Mouse (Mus musculus) 3134 (cell line): ENCODE results near the gene Rai1.

Source experiments
- DNase-seq: peaks from one replicate; pipeline ENCODE4 v3.0.0-alpha.2; 2011; ENCODE audit warnings: low spot score; ENCODE audit not compliant: insufficient read length; ENCODE audit errors: extremely low read depth

Rai1 gene

DNA sequence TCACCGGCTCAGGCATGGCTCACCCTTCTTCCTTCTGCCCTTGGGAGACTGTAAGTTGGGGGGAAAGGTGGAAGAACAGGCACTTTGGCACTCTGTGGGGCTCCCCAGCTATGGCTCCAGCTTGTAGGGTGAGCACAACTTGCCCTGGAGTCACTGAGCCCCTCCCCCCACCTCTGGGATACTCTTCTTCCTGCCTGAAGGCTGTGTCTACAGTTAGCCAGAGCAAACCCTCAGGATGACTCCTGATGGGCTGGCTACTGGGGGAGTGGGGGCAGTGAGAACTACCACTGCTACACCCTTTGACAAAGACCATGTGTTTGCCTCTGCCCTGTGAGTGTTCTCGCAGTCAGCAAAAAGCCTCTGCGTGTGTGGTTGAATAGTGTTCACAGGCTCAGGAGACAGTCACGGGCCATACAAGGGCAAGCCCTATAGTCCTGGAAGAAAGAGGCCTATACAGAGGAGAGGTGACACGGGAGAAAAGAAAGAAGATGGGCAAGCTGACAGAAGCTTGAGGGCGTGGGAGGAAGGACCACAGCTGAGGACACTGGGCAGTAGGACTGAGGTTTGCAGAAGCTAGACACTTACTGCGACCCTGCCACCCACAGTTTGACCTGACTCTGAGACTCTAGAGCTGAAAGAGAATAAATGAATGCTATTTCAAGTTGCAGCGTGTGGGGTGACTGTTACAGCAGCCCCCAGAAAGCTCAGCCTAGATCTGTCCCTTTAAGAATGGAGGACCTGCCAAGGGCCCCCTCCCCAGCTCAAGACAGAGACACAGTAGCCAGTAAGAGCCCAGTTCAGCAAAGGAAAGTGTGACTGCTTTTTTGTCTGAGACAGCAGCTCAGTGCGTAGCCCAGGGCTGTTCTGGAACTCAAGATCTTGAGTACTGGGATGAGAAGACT, 9.7 kb upstream of the Rai1 start:
- no peak for DNase-seq

DNA sequence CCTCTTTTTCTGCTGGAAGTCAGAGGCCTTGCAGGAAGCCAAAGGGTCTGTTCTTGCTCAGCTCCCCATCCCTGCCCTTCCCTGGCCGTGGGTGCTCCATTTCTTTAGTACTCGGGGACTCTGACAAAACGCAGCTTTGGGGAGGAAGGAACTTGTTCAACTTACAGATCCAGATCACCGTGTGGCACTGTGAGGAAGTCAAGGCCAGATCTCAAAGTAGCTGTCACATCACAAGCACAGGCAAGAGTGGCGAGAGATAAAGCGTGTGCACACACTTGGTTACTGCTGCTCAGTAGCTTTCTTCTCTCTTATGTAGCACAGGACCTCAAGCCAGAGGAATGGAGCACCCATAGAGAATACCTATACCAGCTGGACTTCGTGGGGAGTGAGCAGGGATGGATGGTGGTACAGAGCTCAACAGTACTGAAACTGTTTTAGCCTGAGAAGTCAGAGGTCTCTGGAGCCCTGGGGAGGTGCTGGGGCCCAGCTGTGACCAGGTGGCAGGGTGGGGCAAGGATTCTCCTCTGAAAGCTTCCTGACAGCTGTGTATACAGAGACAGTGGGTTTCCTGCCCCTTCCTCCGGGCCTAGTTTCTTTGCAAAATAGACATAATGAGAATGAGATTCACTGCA, 5.1 kb upstream of the Rai1 start:
- no peak for DNase-seq

DNA sequence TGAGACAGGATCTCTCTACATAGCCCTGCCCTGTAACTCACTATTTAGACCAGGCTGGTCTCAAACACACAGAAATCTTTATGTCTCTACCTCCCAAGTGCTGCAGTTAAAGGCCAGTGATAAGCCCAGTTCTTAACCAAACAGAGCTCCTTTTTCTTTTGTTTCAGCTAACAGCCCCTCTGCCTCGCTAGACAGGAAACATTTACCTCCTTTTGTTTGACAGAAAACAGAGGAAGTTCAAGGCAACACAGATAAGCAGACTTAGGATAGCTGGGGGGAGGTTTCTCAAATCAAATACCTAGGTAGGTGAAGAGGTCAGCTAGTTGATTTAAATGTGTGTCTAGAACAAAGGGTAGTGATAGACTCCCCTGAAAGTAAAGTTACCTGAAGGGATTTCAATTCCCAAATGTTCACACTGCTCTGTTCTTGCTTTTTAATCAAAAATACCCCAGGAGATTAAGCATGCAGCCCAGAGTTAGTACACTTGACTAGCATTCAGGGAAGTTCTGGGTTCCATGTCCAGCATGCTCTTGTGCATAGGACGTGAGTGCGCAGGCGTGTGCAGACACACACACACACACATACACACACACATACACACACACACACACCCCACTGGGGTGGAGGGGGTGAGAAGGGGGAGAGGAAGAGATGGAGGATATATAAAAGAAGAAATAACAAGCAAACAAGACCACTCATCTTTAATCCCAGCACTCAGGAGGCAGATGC, 3.8 kb upstream of the Rai1 start:
- no peak for DNase-seq

DNA sequence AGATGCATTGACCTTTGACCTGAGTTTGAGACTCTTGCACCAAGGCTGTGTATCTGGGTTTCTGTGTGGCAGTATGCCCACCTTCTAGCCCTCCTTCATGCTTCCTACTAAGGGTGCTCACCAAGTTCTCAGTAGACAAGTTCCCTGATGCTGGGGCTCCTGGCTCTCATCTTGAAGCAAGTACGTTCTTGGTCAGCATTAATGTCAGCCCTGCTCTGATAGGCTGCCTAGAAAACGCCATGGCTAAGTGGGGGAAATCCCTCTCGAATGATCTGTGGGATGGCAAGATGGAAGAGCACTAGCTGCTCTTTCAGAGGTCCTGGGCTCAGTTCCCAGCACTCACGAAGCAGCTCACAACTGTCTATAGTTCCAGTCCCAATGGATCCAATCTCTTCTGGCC, 2.8 kb upstream of the Rai1 start:
- no peak for DNase-seq

DNA sequence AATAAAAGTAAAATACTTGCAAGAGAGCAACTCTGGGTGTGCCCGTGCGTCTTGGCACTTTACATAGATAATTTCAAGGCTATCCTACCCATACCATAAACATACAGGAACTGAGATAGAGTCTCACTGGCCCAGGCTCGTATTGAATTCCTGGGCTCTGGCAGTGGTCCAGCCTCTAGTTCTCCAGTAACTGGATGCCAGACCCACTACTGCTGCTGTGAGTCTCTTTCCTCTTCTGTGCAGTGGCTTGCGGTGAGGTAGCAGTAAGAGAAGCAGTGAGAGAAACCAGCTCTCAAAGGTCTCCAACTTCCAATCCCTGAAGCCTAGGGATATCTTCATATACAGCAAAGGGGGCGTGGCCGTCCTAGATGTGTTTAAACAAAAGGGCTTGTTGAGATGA, 2.1 kb upstream of the Rai1 start:
- no peak for DNase-seq

- no peak for DNase-seq
Observed at GRCm38 (mm10) chr11:60103567-60103966, 1.2 kb upstream of the Rai1 start.

DNA sequence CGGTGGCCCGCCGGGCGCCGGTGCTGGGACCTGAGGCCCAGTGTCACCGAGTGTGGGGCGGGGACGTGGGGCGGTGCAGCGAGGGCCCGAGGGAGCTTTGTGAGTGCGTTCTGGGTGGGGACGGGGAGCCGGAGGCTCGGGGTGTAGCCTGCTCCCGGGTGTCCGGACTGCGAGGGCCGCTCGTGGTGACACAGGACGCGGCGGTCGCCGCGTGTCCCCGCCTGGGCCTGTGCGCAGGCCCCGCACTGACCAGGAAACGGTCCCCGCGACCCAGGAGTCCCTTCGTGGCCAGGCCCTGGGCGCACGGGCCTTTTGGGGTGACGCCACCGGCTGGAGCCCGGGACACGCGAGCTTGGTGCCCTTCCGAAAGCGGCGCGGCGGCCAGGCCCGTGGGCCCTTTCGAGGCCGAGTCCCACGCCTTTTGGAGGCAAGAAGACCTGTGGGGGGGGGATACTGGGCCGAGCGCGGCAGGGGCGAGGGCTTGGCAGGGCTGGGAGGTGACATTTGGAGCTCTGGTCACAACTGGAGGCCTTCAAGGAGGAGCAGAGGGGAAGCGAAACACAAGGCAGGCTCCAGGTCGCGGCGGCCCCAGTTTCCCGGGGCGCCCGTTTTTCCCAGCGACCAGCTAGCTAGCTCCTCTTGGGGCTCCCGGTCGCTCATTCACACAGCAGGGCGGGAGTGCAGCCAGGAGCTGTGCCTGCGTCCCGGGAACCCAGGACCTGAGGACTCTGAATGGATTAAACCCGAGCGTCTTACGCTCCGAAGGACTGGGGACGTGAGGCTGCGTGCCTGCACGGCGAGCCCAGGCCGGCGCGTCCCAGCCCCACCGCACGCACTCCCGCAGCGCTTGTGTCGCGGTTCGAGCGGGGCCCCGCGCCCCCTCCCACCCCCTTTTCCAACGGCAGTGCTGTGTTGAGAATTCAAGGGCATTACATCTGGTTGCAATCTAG, 1.1 kb downstream of the Rai1 start:
- peak; percentile 85 for DNase-seq

- no peak for DNase-seq
Observed at GRCm38 (mm10) chr11:60106543-60107110, 1.8 kb downstream of the Rai1 start.

DNA sequence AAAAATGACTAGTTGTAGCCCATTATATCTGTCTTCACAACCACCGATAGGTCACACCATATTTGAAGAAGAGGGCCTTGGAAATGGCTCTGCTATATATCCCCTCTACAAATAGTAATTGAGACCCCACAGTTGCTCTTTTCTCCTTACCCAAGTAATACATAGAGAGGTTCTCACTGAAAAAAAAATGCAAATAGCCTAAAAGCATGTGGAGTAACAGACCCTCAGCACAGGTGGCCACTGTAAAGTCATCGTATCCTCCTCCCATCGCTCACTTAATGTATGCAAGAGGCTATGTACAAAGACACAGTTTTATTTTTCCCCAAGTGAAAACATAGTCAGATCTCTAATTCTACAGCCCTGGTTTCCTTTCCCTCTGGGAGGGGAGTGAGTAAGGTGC, 2.6 kb downstream of the Rai1 start:
- DNase-seq: no peak

DNA sequence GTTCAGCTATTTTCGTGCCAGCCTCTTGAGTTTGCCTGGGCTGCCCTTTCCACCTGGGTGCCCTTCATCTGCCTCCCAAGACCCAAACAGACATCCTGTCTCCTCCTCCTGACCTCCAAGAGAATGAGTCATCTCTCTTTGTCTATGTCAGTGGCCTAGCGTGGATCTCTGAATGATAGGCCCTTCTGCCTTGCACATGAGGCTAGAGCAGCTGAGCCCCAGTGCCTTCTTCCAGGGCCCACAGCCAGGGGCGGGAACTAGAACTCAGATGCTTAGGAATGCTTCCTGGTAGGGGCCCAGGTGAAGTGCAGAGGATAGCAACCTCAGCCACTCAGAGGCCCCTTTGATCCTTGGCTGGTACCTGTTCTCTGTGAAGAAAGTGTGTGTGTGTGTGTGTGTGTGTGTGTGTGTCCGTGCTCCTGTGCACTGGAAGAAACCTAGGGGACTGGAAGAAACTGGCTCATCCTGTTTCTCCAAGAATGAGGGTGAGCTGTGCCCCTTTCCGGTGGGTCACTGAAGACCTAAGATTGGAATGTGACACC, 3.9 kb downstream of the Rai1 start:
- peak; percentile 39 for DNase-seq

DNA sequence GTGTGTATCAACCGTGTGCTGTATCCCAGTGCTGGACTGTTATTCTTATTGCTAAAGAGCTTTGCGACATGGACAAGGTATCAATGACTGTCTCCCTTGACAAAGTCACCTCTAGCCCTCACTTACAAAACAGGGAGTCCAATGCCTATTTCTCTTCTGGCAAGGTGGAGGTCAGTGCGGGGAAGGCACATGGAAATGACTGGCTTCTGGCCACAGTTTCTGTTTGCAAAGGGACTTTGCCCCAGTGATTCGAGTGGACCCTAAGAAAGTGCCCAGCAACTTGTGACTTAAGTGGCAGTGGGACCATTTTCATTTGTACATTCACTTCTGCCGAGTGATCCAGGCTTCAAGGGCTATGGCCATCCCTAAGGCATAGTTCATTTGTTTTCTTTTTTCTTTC, 5.6 kb downstream of the Rai1 start:
- DNase-seq: no peak

DNA sequence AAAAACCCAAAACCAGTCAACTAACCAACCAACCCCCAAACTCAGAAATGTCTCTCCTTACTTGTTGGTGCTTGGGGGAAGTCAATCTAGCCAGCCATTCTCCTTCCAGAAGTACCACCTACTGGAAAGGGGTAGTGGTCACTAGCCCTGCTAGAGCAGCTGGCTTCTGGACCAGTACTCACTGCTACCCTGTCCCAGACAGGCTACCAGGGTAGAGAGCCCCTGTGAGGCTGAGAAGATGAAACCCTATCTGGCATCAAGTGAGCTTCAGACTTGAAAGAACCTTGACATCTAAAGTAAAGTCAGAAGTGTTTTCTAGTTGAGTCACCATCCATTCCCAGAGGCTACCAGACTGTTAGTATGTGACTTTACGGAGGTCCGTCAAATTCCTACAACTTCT, 6.8 kb downstream of the Rai1 start:
- no peak for DNase-seq

- DNase-seq: no peak
Observed at GRCm38 (mm10) chr11:60113624-60114023, 8.8 kb downstream of the Rai1 start.

DNA sequence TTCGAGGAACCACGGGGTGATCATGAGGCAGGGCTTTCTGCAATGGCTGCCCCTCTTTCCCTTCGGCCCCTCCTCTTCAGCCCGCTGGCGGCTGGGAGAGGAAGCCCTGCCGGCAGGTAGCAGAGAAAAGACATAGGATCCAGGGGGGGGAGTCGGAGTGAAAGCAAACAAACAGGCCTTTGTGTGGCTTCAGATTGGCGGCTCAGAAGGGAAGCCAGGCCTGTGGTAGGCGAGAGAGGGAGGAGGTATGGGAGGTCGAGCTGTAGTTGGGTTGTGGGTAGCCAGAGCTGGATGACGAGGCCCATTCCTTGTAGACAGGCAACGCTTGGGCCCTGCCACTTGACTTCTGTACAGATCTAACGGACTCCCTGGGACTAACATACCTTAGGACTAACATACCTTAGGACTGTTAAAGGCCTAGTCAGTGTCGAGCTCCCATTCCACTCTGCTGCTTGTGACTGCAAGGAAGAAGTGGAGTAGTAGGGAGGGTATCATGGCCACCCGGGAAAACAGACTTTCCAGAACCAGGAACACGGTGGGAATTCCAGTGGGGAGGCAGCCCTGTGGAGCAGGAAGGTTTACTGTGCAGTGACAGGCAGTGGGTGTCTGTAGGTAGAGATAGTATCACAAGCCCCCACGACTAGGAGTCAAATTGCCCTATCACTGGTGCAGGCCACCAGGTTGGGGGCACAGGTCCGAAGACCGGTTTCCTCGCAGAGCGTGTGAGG, 9.6 kb downstream of the Rai1 start:
- DNase-seq: peak; percentile 66

- DNase-seq: peak; percentile 89
Observed at GRCm38 (mm10) chr11:60115024-60115538, 10.3 kb downstream of the Rai1 start.

DNA sequence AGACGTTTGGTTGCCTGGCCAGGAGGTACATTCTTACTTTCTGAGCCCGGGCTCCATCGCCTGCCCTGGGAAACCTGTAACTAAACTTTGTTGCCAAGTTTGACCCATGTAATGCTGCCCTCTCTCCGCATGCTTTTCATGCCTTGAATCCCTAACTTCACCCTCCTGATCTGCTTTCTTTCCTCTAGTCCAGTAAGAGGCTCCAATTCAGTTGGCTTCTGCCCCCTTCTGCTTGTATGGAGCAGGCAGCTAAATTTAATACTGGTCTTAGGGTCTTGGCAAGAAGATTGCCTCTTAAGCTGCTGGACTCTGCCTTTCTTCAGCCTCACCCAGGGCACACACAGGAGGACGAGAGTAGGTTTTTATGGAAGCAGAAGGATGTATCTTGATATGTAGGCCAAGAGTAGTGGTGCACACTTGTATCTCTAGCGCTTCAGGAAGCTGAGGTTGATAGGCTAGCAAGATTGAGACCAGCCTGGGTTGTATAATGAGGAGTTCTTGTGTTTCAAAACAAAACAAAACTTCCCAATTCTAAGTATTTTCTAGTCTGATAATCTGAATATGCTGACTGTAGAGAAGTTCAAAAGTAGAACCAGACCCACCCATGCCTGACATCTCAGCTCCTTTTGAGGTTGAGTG, 10.9 kb downstream of the Rai1 start:
- no peak for DNase-seq

- DNase-seq: no peak
Observed at GRCm38 (mm10) chr11:60120586-60121262, 15.9 kb downstream of the Rai1 start.

- DNase-seq: no peak
Observed at GRCm38 (mm10) chr11:60122611-60123010, 17.8 kb downstream of the Rai1 start.
